Mouse (Mus musculus): ENCODE measurements around the gene Alx3.
"Not testable (repeated sequence)": the region's sequence is repeated elsewhere in the genome, so short reads cannot be mapped to it uniquely, and the experiment has no call there.

Alx3 gene

GRCm38 (mm10) chr3:107627641-107628040 lies 32.8 kb downstream of the Alx3 start:
- DNase-seq = peak; percentile 4

DNA sequence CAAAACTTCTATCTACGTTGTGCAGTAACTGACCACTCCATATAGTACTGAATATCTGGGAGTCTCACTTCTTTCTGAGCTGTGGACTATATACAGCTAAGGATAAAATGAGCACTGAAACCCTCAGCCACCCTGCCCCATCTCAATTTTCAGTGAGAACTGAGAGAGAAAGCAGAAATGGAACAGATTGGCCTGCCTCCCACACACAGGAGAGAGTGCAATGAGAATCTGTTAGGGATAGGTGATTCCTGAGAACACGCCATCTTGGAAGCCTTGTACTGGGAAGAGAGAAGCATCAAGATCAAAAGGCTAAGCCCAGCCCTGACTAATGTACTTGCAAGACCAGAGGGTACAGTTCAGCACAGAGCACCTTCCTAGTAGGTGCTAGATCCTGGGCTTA lies 33.7 kb downstream of the Alx3 start:
- DNase-seq = peak; percentile 1

- peak; percentile 1 for DNase-seq
Measured at GRCm38 (mm10) chr3:107629411-107629810, 34.6 kb downstream of the Alx3 start.

GRCm38 (mm10) chr3:107630682-107631522 lies 36.1 kb downstream of the Alx3 start, which contains the start of gene Gm10961:
Gene Gm10961, plus strand, starts transcription at chr3:107631322.
- DNase-seq = peak; percentile 70

DNA sequence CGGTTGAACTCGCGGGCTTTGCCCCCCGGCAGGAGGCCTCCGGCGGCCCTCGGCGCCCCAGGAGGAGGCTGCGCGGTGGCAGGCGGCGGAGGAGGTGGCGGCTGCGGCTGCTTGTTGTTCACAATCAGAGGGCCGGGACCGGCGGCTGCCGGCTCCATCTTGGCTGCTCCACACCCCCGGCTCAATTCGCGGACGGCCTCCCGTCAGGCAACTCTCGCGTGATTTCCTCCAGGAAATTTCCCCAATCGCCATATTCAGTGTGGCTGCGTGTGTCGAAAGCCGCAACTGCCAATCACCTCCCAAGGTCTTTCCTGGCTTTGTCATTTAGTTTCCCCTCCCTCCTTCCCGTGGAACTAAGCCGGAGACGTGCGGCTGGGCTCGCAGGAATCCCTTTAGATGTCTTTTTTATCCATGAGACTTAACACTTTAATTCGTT lies 36.7 kb downstream of the Alx3 start, which contains the start of gene Strip1:
TSS of gene Strip1 (minus strand) at position 172 of the 436 bp plus-strand sequence.
- DNase-seq = peak; percentile 92

DNA sequence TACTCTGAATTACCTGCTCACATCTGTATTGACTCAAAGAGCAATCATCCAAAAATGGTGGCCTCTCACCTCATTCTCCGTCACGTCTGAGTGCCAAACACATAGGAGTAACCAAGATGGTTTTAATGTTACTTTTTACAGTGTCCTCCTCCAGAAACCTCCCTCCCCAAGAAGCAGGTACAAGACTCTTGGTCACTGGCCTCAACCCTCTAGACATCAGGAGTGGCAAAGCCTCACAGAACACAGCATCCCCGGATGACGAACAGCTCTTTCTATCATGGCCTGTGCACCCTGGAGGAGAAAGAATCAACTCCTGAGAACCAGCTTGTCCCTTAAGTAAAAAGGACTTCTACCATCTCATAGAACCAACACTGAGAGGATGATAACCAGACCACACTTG lies 38.0 kb downstream of the Alx3 start:
- DNase-seq = peak; percentile 1

DNA sequence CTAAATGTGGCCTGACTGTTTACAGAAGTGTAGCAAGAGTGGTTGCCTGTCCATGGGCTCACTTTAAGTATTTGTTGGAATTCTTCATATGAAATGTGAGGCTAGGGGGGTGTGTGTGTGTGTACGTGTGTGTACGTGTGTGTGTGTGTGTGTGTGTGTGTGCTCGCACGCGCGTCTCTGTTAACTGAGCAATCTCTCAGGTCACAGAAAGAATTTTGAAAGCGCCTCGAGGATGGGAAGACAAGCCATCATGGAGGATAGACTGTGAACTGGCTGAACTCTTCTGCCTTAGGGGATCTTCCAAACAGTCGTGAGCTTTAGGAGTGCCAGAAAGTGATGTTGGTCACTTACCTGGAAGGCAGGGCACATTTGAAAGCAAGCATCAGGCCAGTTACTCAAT lies 39.1 kb downstream of the Alx3 start:
- peak; percentile 0 for DNase-seq

GRCm38 (mm10) chr3:107635836-107636235 lies 41.0 kb downstream of the Alx3 start:
- DNase-seq = no peak

- DNase-seq = no peak
Measured at GRCm38 (mm10) chr3:107636236-107636635, 41.4 kb downstream of the Alx3 start.

DNA sequence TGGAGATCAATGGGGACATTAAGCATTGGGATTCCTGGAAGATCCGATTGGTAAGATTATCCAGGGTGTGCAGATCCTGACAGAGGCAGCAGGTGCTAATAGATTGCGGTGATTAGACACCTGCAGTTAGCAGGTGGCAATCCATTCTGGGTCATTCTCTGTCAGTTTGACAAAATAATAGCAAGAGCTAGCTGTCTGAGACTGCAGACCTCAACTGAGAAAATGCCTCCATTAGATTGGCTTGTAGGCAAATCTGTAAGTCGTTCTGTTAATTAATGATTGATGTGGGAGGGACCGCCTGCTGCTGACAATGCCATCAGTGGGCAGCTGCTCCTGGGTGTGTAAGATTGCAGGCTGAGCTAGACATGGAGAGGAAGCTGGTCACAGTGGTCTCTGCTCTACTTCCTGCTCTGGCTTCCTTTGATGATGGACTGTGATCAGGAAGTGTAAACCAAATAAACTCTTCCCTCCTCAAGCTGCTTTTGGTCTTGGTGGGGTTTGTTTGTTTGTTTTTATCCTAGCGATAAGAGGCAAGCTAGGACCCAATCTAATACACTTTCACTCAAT lies 42.9 kb downstream of the Alx3 start:
- peak; percentile 2 for DNase-seq

DNA sequence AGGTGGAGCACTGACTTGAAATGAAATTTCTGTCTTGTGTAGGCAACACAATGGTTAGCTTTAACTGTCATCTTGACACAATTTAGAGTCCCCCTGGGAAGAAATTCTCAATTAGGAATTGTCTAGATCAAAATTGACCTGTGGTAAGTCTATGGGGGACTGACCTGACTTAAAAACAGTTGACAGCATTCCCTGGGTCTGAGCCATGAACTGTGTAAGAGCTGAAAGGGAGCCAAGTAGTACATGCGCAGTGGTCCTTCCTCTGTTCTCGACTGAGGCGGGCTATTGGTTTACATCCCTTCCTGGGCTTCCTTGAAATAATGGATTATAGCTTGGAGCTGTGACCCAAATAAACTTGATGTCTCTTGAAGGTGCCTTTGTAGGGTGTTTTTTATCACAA lies 52.1 kb downstream of the Alx3 start:
- DNase-seq = peak; percentile 2

- not testable (repeated sequence) for DNase-seq
Measured at GRCm38 (mm10) chr3:107650276-107650675, 55.4 kb downstream of the Alx3 start.

- DNase-seq = no peak
Measured at GRCm38 (mm10) chr3:107652968-107653367, 58.1 kb downstream of the Alx3 start.

DNA sequence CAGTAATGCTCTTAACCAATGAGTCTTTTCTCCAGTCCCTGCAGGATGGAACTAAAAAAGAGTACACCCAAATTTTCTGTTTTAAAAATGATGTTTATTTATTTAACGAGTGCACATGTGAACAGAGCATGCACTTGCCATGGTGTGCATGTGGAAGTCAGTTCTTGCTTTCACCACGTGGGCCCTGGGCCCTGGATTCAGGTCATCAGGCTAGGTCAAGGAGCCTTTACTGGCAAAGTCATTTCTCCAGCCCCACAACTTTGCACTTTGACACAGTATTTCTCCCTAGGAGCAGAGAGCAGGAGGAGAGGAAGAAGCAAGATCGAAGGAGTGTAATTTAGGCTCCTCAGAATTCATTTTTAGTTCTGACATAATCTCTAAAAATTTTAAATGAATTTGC lies 60.0 kb downstream of the Alx3 start:
- DNase-seq = peak; percentile 35
